Mouse (Mus musculus): ENCODE results near the gene Rilpl1. TPM values are rescaled to one million over a fixed set of nuclear protein-coding genes. Genes with fewer than 3 reads are reported as not detected.

The Rilpl1 gene
- polyA plus RNA-seq, 1 experiment: 11.7 TPM

- TF ChIP-seq CTCF (IDR thresholded peaks at IDR 0.05; ENCODE audit: borderline replicate concordance, extremely low read depth, insufficient read depth, insufficient read length) (no peak), POLR2A (IDR thresholded peaks at IDR 0.05; ENCODE audit: borderline replicate concordance, extremely low read depth, insufficient read depth, insufficient read length, poor library complexity, severe bottlenecking) (no peak)
- peak; percentile 41 for DNase-seq (ENCODE audit: low read depth)
These were observed 84.8 kb downstream of the Rilpl1 start for GRCm38 (mm10) chr5:124446301-124446881.

- TF ChIP-seq POLR2A (IDR thresholded peaks at IDR 0.05; ENCODE audit: borderline replicate concordance, extremely low read depth, insufficient read depth, insufficient read length, poor library complexity, severe bottlenecking) (0 out of 2 replicates have a peak, but pooled peaks have one; percentile 9), CTCF (IDR thresholded peaks at IDR 0.05; ENCODE audit: borderline replicate concordance, extremely low read depth, insufficient read depth, insufficient read length) (no peak)
- DNase-seq (ENCODE audit: low read depth): peak; percentile 42
These were observed 85.4 kb downstream of the Rilpl1 start for GRCm38 (mm10) chr5:124445621-124446293.

DNA sequence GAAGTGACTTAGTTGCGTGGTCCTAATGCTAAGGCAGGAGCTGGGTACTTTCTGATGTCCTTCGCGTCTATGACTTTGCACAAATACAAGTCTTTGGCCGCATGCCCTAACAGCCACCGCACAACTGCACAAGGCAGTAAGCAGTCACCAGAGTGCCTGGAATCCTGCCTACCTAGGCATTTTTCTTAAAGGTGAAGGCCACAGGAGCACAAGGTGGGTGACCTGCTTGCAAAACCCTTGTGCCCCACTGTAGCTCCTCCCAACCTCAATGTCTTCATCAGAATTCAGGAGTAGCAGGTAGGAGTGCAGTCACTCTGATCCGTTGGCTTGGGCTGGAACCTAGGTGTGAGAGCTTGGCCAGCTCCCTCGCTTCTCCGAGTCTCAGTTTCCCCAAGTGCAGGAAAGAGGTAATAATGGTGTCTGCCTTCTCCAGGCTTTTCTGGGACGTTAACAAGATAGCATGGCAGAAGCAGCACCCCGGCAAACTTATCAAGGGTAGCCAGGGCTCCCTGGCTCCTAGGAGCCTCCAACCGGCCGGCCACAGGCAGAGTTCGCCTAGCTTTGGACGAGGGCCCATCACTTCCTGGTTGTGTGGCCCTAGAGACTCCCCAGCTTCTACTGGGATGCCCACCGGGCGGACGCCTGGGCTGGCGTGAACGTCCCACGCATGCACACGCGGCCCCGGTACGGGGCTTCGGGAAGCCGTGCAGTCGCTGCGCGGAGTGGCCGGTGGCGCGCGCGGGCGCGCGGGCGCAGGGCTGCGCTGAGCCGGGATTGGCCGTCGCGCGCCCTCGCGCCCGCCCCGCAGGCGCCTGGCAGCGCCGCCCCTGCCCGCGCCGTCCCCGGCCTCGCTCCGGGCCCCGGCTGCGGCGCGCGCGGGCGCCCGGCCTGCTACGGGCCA is 86.3 kb downstream of the Rilpl1 start:
- TF ChIP-seq POLR2A (IDR thresholded peaks at IDR 0.05; ENCODE audit: borderline replicate concordance, extremely low read depth, insufficient read depth, insufficient read length, poor library complexity, severe bottlenecking) (peak; percentile 45; the same call in 1 of the 2 replicates), CTCF (IDR thresholded peaks at IDR 0.05; ENCODE audit: borderline replicate concordance, extremely low read depth, insufficient read depth, insufficient read length) (no peak)
- DNase-seq (ENCODE audit: low read depth): peak; percentile 90

- DNase-seq (ENCODE audit: low read depth): no peak
- TF ChIP-seq CTCF (IDR thresholded peaks at IDR 0.05; ENCODE audit: borderline replicate concordance, extremely low read depth, insufficient read depth, insufficient read length) (no peak), POLR2A (IDR thresholded peaks at IDR 0.05; ENCODE audit: borderline replicate concordance, extremely low read depth, insufficient read depth, insufficient read length, poor library complexity, severe bottlenecking) (no peak)
These were observed 87.0 kb downstream of the Rilpl1 start for GRCm38 (mm10) chr5:124444208-124444607.

Other genes starting within 250 kb of the Rilpl1 start
- 18.3 and 19.4 TPM in 2 replicates for gene Mphosph9, start 203.4 kb downstream of the Rilpl1 start, polyA plus RNA-seq (2012; rRNA removed)
- gene 2810006K23Rik, start 203.3 kb downstream of the Rilpl1 start, polyA plus RNA-seq (2012; rRNA removed): 10.8 and 13.3 TPM in 2 replicates
- 303 and 477 TPM in 2 replicates for gene Cdk2ap1, start 168.3 kb downstream of the Rilpl1 start, polyA plus RNA-seq (2012; rRNA removed)
- 42.1 and 53.2 TPM in 2 replicates for gene Sbno1, start 105.4 kb downstream of the Rilpl1 start, polyA plus RNA-seq (2012; rRNA removed)
- gene Kmt5a, start 91.5 kb downstream of the Rilpl1 start, polyA plus RNA-seq (2012; rRNA removed): 69.9 and 70.8 TPM in 2 replicates
- 22.7 and 24.4 TPM in 2 replicates for gene Rilpl2, start 53.0 kb downstream of the Rilpl1 start, polyA plus RNA-seq (2012; rRNA removed)
- gene Snrnp35, start 48.3 kb downstream of the Rilpl1 start, polyA plus RNA-seq (2012; rRNA removed): 9.4 and 13.8 TPM in 2 replicates
- 142 and 146 TPM in 2 replicates for gene Tmed2, start 9.3 kb upstream of the Rilpl1 start, polyA plus RNA-seq (2012; rRNA removed)
- 31.8 and 32.3 TPM in 2 replicates for gene Ddx55, start 21.5 kb upstream of the Rilpl1 start, polyA plus RNA-seq (2012; rRNA removed)
- gene Eif2b1, start 47.7 kb upstream of the Rilpl1 start, polyA plus RNA-seq (2012; rRNA removed): 41.3 and 43.5 TPM in 2 replicates
- gene Gtf2h3, start 47.7 kb upstream of the Rilpl1 start, polyA plus RNA-seq (2012; rRNA removed): 70.6 and 82.2 TPM in 2 replicates
- gene Atp6v0a2, start 97.2 kb upstream of the Rilpl1 start, polyA plus RNA-seq (2012; rRNA removed): 34.8 and 36.1 TPM in 2 replicates
- 0.24 and 0.48 TPM in 2 replicates for gene Dnah10, start 193.7 kb upstream of the Rilpl1 start, polyA plus RNA-seq (2012; rRNA removed)